Mouse (Mus musculus): ENCODE data around the gene Mypn. TPM values are rescaled to one million over a fixed set of nuclear protein-coding genes. Genes with fewer than 3 reads are reported as not detected.

Gene Mypn
- polyA plus RNA-seq, 1 experiment from 2014 or later = 0.25 TPM

GRCm38 (mm10) chr10:63182177-63182768 lies 21.5 kb downstream of the Mypn start:
- Histone ChIP-seq H3K4me1 (peaks cover 12% of the 10 kb centered on the region), H3K4me3 (no peak overlapping the region), H3K27me3 (ENCODE audit: low read depth, poor library complexity, severe bottlenecking) (no peaks in the 10 kb centered on the region), H3K36me3 (no peaks in the 10 kb centered on the region), H3K9me3 (replicated peaks) (no peaks in the 10 kb centered on the region), H3K27ac (no peak overlapping the region)
- DNase-seq (ENCODE audit: low spot score) = no peak
- 76% methylated on average over 5 of the region's 5 CpGs for WGBS

- no peaks in the 10 kb centered on the region for H3K27me3 ChIP-seq (ENCODE audit: low read depth, poor library complexity, severe bottlenecking)
- 78% methylated on average over 1 of the region's 1 CpGs for WGBS
- no peak overlapping the region for H3K27ac ChIP-seq
- no peaks in the 10 kb centered on the region for H3K36me3 ChIP-seq
- no peak for DNase-seq (ENCODE audit: low spot score)
- H3K4me3 ChIP-seq = no peak overlapping the region
- H3K4me1 ChIP-seq = peaks cover 12% of the 10 kb centered on the region
- H3K9me3 ChIP-seq (replicated peaks) = no peaks in the 10 kb centered on the region
Measured at GRCm38 (mm10) chr10:63181166-63181565, 22.6 kb downstream of the Mypn start.

GRCm38 (mm10) chr10:63179524-63179923 lies 24.2 kb downstream of the Mypn start:
- WGBS = 93% methylated on average over 10 of the region's 10 CpGs
- no peak for DNase-seq (ENCODE audit: low spot score)
- H3K9me3 ChIP-seq (replicated peaks) = no peaks in the 10 kb centered on the region

GRCm38 (mm10) chr10:63178318-63178717 lies 25.4 kb downstream of the Mypn start:
- Histone ChIP-seq H3K27ac (no peak overlapping the region), H3K4me1 (peaks cover 6% of the 10 kb centered on the region; the same call in 1 of the 2 replicates), H3K27me3 (ENCODE audit: low read depth, poor library complexity, severe bottlenecking) (no peaks in the 10 kb centered on the region), H3K36me3 (no peaks in the 10 kb centered on the region), H3K4me3 (no peak overlapping the region), H3K9me3 (replicated peaks) (no peaks in the 10 kb centered on the region)
- 88% methylated on average over 2 of the region's 2 CpGs for WGBS
- no peak for DNase-seq (ENCODE audit: low spot score)

More at GRCm38 (mm10) chr10:63179524-63179923, 24.2 kb downstream of the Mypn start:
- H3K4me1 ChIP-seq = peaks cover 6% of the 10 kb centered on the region; the same call in 1 of the 2 replicates
- no peak overlapping the region for H3K4me3 ChIP-seq
- no peaks in the 10 kb centered on the region for H3K36me3 ChIP-seq
- H3K27me3 ChIP-seq (ENCODE audit: low read depth, poor library complexity, severe bottlenecking) = no peaks in the 10 kb centered on the region
- no peak overlapping the region for H3K27ac ChIP-seq

GRCm38 (mm10) chr10:63177286-63178140 lies 26.2 kb downstream of the Mypn start:
- WGBS = 88% methylated on average over 21 of the region's 21 CpGs
- no peaks in the 10 kb centered on the region for H3K27me3 ChIP-seq (ENCODE audit: low read depth, poor library complexity, severe bottlenecking)
- H3K4me1 ChIP-seq = peaks cover 3% of the 10 kb centered on the region; the same call in 1 of the 2 replicates
- H3K4me3 ChIP-seq = no peak overlapping the region
- no peak overlapping the region for H3K27ac ChIP-seq
- no peaks in the 10 kb centered on the region for H3K36me3 ChIP-seq
- DNase-seq (ENCODE audit: low spot score) = no peak
- H3K9me3 ChIP-seq (replicated peaks) = no peaks in the 10 kb centered on the region

- no peaks in the 10 kb centered on the region for H3K36me3 ChIP-seq
- H3K4me3 ChIP-seq = no peak overlapping the region
- H3K9me3 ChIP-seq (replicated peaks) = no peaks in the 10 kb centered on the region
- DNase-seq (ENCODE audit: low spot score) = no peak
- no peaks in the 10 kb centered on the region for H3K27me3 ChIP-seq (ENCODE audit: low read depth, poor library complexity, severe bottlenecking)
- WGBS = 93% methylated on average over 8 of the region's 8 CpGs
- no peaks in the 10 kb centered on the region for H3K4me1 ChIP-seq
- no peak overlapping the region for H3K27ac ChIP-seq
Measured at GRCm38 (mm10) chr10:63176471-63176931, 27.3 kb downstream of the Mypn start.

- Histone ChIP-seq H3K4me1 (no peaks in the 10 kb centered on the region), H3K27me3 (ENCODE audit: low read depth, poor library complexity, severe bottlenecking) (no peaks in the 10 kb centered on the region), H3K27ac (no peak overlapping the region), H3K36me3 (no peaks in the 10 kb centered on the region), H3K9me3 (replicated peaks) (no peaks in the 10 kb centered on the region), H3K4me3 (no peak overlapping the region)
- no peak for DNase-seq (ENCODE audit: low spot score)
- 89% methylated on average over 3 of the region's 3 CpGs for WGBS
Measured at GRCm38 (mm10) chr10:63172089-63172488, 31.7 kb downstream of the Mypn start.

GRCm38 (mm10) chr10:63169503-63169902 lies 34.2 kb downstream of the Mypn start:
- Histone ChIP-seq H3K4me1 (no peaks in the 10 kb centered on the region), H3K27me3 (ENCODE audit: low read depth, poor library complexity, severe bottlenecking) (no peaks in the 10 kb centered on the region), H3K4me3 (no peak overlapping the region), H3K36me3 (no peaks in the 10 kb centered on the region), H3K27ac (no peak overlapping the region), H3K9me3 (replicated peaks) (no peaks in the 10 kb centered on the region)
- DNase-seq (ENCODE audit: low spot score) = no peak
- WGBS = 94% methylated on average over 11 of the region's 11 CpGs

- DNase-seq (ENCODE audit: low spot score) = no peak
- H3K9me3 ChIP-seq (replicated peaks) = no peaks in the 10 kb centered on the region
- H3K4me1 ChIP-seq = no peaks in the 10 kb centered on the region
- no peak overlapping the region for H3K4me3 ChIP-seq
- 91% methylated on average over 12 of the region's 12 CpGs for WGBS
- no peaks in the 10 kb centered on the region for H3K27me3 ChIP-seq (ENCODE audit: low read depth, poor library complexity, severe bottlenecking)
- no peak overlapping the region for H3K27ac ChIP-seq
- no peaks in the 10 kb centered on the region for H3K36me3 ChIP-seq
Measured at GRCm38 (mm10) chr10:63168124-63168523, 35.6 kb downstream of the Mypn start.

GRCm38 (mm10) chr10:63167241-63167995 lies 36.3 kb downstream of the Mypn start:
- DNase-seq (ENCODE audit: low spot score) = no peak
- H3K4me1 ChIP-seq = no peaks in the 10 kb centered on the region
- 90% methylated on average over 10 of the region's 10 CpGs for WGBS

GRCm38 (mm10) chr10:63165752-63166412 lies 37.9 kb downstream of the Mypn start:
- Histone ChIP-seq H3K36me3 (no peaks in the 10 kb centered on the region), H3K27me3 (ENCODE audit: low read depth, poor library complexity, severe bottlenecking) (no peaks in the 10 kb centered on the region), H3K4me3 (no peak overlapping the region), H3K9me3 (replicated peaks) (no peaks in the 10 kb centered on the region), H3K27ac (no peak overlapping the region), H3K4me1 (no peaks in the 10 kb centered on the region)
- WGBS = 87% methylated on average over 16 of the region's 16 CpGs
- DNase-seq (ENCODE audit: low spot score) = no peak

More at GRCm38 (mm10) chr10:63167241-63167995, 36.3 kb downstream of the Mypn start:
- Histone ChIP-seq H3K9me3 (replicated peaks) (no peaks in the 10 kb centered on the region), H3K27ac (no peak overlapping the region), H3K4me3 (no peak overlapping the region), H3K27me3 (ENCODE audit: low read depth, poor library complexity, severe bottlenecking) (no peaks in the 10 kb centered on the region), H3K36me3 (no peaks in the 10 kb centered on the region)

GRCm38 (mm10) chr10:63161240-63161639 lies 42.5 kb downstream of the Mypn start:
- H3K4me3 ChIP-seq = no peak overlapping the region
- WGBS = 82% methylated on average over 5 of the region's 5 CpGs
- no peaks in the 10 kb centered on the region for H3K4me1 ChIP-seq
- H3K36me3 ChIP-seq = no peaks in the 10 kb centered on the region
- no peaks in the 10 kb centered on the region for H3K9me3 ChIP-seq (replicated peaks)
- H3K27me3 ChIP-seq (ENCODE audit: low read depth, poor library complexity, severe bottlenecking) = no peaks in the 10 kb centered on the region
- no peak overlapping the region for H3K27ac ChIP-seq
- no peak for DNase-seq (ENCODE audit: low spot score)

All from limb, embryonic 10.5 days (tissue).